Mouse (Mus musculus) telencephalon, adult 2 months (tissue): ENCODE data around the gene Fitm2.
A peak's percentile ranks its signal among the peaks of the same experiment; 100 is the strongest.

Experiments
- DNase-seq: peaks from one replicate; pipeline ENCODE4 v3.0.0-alpha.2; 2011; ENCODE audit warnings: low read depth, low spot score

The Fitm2 gene

DNA sequence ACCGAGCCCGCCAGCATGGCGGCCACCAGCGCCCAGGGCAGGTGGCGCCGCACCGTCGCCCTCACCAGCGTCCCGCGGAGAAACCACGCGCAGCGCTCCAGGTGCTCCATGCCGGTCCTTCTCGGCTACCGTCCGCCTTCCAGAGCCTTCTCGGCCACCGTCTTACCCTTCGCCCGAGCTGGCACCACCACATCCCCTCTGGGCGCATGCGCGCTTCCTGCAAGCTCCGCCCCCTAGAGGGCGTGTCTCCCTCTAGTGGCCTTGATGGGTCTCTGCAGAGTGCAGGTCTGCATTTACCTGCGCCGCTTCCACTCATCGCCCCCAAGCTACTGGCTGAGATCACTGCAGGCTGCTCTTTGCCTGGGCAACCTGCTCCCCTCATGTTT, at the start of gene Fitm2:
Gene Fitm2 (minus strand): TSS at position 164 of the 386 bp plus-strand sequence.
- DNase-seq, result peak; percentile 92

GRCm38 (mm10) chr2:163506300-163507004, 34.0 kb upstream of the Fitm2 start, which contains the start of gene Hnf4a:
Hnf4a (plus strand) TSS chr2:163506808.
- DNase-seq, result no peak

GRCm38 (mm10) chr2:163503191-163503590, 30.8 kb upstream of the Fitm2 start:
- DNase-seq, result no peak

- no peak for DNase-seq
Measured at GRCm38 (mm10) chr2:163502219-163502618, 29.8 kb upstream of the Fitm2 start.

DNA sequence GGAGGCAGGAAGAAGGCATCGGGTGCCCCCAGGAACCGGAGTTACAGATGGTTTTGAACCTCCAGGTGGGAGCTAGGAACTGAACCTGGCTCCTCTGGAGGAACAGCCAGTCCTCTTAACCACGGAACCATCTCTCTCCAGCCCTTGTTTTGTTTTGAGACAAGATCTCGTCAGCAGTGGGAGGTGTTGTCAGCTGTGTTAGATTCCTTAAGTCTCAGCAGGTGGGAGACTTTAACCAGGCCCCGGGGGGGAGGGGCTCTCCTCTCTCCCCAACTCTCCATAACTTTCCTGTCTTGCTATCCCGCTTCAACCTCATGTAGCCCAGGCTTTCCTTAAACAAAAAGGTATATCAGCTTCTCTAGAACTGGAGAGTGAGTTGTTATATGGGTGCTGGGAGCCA, 22.0 kb upstream of the Fitm2 start:
- DNase-seq, result no peak

DNA sequence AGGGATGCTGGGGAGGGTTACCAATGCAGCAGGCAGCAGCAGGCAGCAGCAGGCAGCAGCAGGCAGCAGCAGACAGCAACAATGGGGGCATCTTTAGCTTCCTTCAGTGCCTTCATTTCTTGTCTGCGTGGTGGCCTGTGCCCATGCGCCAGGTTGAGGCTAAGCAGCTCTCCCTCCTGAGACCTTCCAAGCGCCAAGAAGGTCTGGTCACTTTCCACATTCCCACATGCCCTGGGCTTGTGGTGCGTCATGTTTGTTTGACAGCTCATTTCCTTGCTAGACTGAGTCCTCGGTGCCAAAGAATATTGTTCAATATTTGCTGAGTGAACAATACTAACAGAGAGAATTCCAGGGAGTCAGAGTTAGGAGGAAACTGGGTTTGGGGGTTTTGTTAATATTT, 21.5 kb upstream of the Fitm2 start:
- no peak for DNase-seq

DNA sequence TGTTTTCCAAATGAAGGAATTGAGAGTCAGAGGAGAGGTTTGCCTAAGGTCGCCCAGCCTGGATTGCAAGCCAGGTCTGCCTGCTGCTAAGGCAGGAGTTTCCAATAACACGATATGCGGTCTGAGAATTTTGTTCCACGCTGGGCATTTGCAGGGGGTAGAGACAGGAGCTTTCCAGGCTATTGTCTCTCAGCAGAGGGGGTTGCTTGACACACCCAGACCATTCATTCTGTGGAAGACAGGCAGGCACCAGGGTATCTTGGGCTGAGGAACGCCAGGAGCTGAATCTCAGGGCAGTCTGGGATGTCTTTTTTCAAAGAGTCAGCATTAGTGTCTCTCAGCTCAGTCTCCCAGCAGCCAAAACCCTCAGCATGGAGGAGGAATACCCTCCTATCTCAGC, 20.6 kb upstream of the Fitm2 start:
- DNase-seq, result no peak

- no peak for DNase-seq
Measured at GRCm38 (mm10) chr2:163492018-163492417, 19.6 kb upstream of the Fitm2 start, which contains the start of gene R3hdml. R3hdml (plus strand) TSS chr2:163492318.

DNA sequence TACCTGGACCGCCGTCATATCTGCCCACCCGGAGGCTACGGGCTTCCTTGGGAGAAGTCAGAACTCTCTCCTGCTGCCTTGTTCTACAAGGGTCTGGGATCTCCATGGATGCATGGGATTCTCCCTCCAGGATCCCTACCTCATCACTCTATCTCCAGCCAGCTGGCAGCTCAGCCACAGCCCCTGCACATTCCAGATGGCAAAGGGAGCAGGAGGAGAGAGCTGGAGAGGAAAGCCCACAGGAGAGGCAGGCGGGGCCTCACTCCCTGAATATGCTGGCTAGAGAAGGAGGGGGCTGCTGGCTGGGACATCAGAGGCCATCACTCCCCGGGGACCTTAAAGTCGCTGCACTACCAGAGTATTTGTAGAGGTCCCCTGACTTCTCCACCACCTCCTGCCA, 18.9 kb upstream of the Fitm2 start:
- DNase-seq, result no peak

- DNase-seq, result no peak
Measured at GRCm38 (mm10) chr2:163490656-163491055, 18.2 kb upstream of the Fitm2 start.

DNA sequence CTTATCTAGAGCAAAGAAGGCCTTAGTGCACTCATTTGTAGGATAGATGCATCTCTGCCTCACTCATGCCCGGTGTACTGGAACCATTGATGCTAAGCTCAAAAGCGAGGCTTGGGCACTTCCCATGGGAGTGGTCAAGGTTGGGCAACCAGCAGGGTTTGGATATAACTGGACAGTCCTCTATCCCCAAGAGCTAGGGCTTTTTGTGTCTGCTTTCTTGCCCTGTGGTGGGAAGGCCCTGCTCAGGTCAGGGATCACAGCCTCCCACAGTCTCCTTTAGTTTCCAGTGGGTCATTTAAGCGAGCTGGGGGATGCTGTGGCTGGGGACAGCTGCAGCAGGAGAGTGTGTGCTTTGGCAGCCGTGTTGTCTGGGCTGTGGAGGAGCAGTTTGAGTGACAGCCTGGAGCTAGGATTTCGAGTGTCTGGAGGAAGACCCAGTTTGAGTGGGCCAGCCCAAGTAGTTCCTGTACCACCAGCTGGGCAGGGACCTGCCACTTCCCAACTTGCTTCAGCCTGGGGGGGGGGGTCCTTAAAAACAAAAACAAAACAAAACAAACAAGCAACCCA, 17.4 kb upstream of the Fitm2 start:
- DNase-seq, result no peak

DNA sequence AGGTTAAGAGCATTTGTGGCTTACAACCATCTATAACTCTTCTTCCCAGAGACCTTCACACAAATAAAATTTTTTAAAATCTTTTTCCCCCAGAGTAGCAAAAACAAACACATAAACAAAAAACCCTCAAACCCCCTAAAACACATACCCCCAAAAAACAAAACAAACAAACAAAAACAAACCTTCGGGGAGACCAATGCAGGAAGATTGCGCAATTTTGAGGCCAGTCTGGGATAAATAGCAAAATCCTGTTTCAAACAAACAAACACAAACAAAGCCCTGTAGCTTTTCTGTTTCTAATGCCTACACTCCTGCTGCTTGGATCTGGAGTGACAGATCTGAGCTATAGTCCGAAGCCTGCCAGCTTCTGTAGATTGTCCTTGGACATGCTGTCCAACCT, 14.9 kb upstream of the Fitm2 start:
- no peak for DNase-seq

DNA sequence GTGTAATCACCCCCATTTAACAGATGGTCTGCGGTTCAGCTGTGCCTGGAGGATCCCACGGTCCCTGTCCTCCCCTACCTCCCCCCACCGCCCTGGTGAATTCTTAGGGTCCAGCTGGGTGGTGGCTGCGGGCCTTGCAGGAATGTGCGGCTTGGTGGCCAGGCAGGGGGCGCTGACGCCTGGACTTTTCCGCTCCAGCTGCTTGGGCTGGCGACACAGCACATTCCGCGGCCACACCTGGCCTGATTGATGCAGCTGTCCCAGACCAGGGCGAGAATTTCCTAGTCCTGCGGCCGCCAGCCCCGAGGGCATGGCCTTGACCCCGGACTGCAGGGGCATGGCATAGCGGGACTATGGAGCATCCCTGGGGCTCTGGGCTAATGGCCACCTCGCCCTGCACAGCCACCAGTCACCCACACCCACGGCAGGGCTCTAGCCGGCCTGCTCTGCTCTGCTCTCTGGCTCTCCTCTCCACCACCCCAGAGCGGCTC, 9.2 kb upstream of the Fitm2 start:
- DNase-seq, result no peak

GRCm38 (mm10) chr2:163480191-163480825, 7.9 kb upstream of the Fitm2 start:
- no peak for DNase-seq

GRCm38 (mm10) chr2:163471710-163472465, 541 bp downstream of the Fitm2 start:
- no peak for DNase-seq

DNA sequence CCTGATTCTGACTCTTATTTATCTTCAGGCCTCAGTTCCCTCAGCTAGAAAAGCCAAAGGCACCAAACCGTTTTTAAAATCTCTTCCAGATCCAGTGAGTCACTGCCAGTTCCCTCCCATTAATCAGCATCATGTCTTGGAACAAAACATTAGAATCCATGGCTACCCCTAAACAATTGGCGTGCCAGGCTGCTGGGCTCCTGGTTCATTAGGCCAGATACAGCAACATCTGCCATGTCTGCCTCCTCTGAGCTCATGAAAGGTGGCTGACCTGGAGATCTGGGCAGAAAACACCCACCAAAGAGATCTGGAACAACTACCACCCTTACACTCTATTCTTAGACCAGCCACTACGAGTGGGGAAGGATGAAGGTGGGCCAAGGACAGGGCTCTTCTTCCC, 1.3 kb downstream of the Fitm2 start:
- no peak for DNase-seq

- DNase-seq, result no peak
Measured at GRCm38 (mm10) chr2:163469711-163470110, 2.7 kb downstream of the Fitm2 start.

- DNase-seq, result no peak
Measured at GRCm38 (mm10) chr2:163468866-163469265, 3.6 kb downstream of the Fitm2 start.

- DNase-seq, result no peak
Measured at GRCm38 (mm10) chr2:163467585-163467984, 4.8 kb downstream of the Fitm2 start.

GRCm38 (mm10) chr2:163466771-163467170, 5.7 kb downstream of the Fitm2 start:
- no peak for DNase-seq

- DNase-seq, result no peak
Measured at GRCm38 (mm10) chr2:163464562-163464961, 7.9 kb downstream of the Fitm2 start.

DNA sequence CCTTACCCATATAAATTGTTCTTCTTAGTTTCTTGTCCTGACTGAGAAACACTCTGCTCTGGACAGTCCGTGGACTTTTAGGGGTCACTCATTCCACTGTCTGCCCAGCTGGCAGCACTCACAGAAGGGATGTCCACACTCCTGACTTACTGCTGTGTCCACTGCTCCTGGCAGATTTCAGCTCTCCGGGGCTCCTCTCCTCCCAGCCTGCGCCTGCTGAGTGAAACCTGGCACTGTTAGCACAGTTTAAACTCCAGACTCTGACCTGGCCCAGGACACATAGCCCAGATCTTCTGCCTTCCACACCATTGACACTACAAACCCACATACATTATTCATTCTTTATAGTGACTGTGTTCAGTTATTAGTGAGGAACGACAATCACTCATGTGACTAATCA, 8.4 kb downstream of the Fitm2 start:
- no peak for DNase-seq
